ENCODE assay signal across 13 mouse cellular contexts in the genomic region with DNA sequence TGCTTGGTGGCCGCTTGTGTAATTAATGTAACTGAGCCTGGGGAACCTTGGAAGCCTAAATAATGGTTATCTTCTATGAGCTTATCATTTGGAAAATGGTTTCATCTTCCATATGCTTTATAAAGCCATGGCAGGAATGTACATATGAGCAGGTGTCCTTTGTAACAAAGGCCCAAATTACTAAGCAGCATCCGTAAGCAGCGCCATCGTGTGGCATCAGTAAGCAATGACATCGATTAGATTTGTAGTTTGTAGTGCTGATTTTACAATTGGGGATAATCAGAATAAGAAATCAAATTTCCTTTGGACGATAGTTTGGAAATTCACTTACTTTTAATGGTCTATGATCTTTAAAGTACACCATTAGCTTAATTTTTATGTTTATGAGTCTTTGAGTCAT.
DNase-seq lines count a peak whose midpoint lies in the region; TF ChIP-seq lines count a peak whose summit lies in the region.
"Had no signal": no experiment of that assay in that cellular context is flagged by ENCODE, and none has a peak within 500 bp of the region (broad histone marks: within the 10 kb centered on the region; RNA-seq: fewer than 3 reads in every experiment).

No protein-coding gene starts in this region.

- 36% methylated on average over 6 of the region's 6 CpGs for WGBS in thymus, adult 2 months

- no peaks in the 10 kb centered on the region for H3K9me3 ChIP-seq in ES-E14 (ENCODE audit: control insufficient read depth, insufficient read depth, low read depth, low read length)
- H3K9me3 ChIP-seq: hindbrain, embryonic 10.5 days; limb, embryonic 12.5 days had no signal

- peak; percentile 4 for DNase-seq in adrenal gland, postnatal 14 days
- no peak for DNase-seq in adrenal gland, adult 18-20 months (ENCODE audit: low spot score in 2 of 2)
- DNase-seq in layer of hippocampus, adult 2 months (ENCODE audit: low spot score in 2 of 2): peak in 1 of 2 experiments; percentile 11
- DNase-seq in layer of hippocampus, postnatal 36 days: no peak
- peak; percentile 4 for DNase-seq in ES-E14 (ENCODE audit: low read depth, low spot score)
- peak; percentile 14 to 15 for DNase-seq in cerebellum, postnatal 36 days
- no peak for DNase-seq in thymus, adult 2 months
- DNase-seq in right cerebral cortex, postnatal 14 days: no peak
- DNase-seq: heart, adult 11 months; kidney, postnatal 36 days; lung, postnatal 10 days had no signal

- no peak overlapping the region for H3K27ac ChIP-seq in layer of hippocampus, adult 2 months
- no peak overlapping the region for H3K27ac ChIP-seq in ES-E14 (ENCODE audit: insufficient read depth, low read depth, low read length, poor library complexity, severe bottlenecking)
- H3K27ac ChIP-seq in thymus, adult 2 months (ENCODE audit: control insufficient read depth, insufficient read depth, low read length): no peak overlapping the region
- H3K27ac ChIP-seq: hindbrain, embryonic 10.5 days; limb, embryonic 12.5 days had no signal

- TF ChIP-seq POLR2A in thymus, adult 2 months (IDR thresholded peaks at IDR 0.05; ENCODE audit: control insufficient read depth, extremely low read depth, insufficient read depth, low read length, poor library complexity): no peak

- no peaks in the 10 kb centered on the region for H3K36me3 ChIP-seq in ES-E14 (ENCODE audit: control insufficient read depth, insufficient read depth, low read length, poor library complexity, severe bottlenecking)
- H3K36me3 ChIP-seq in thymus, adult 2 months (ENCODE audit: control insufficient read depth, insufficient read depth, low read length): no peaks in the 10 kb centered on the region
- H3K36me3 ChIP-seq: hindbrain, embryonic 10.5 days; limb, embryonic 12.5 days had no signal

- TF ChIP-seq CTCF in layer of hippocampus, adult 2 months (conservative IDR thresholded peaks at IDR 0.05): peak; percentile 81
- no peak for TF ChIP-seq CTCF in thymus, adult 2 months (IDR thresholded peaks at IDR 0.05; ENCODE audit: borderline replicate concordance, control insufficient read depth, extremely low read depth, insufficient read depth, low read length, poor library complexity)

- no peak overlapping the region for H3K9ac ChIP-seq in ES-E14 (ENCODE audit: insufficient read depth, low read depth, low read length, poor library complexity, severe bottlenecking)
- H3K9ac ChIP-seq: limb, embryonic 12.5 days had no signal

- H3K27me3 ChIP-seq in thymus, adult 2 months (ENCODE audit: control insufficient read depth, insufficient read depth, low read length): no peaks in the 10 kb centered on the region
- H3K27me3 ChIP-seq: limb, embryonic 12.5 days had no signal

- no peaks in the 10 kb centered on the region for H3K4me1 ChIP-seq in ES-E14 (ENCODE audit: control insufficient read depth in 2 of 2, insufficient read depth in 2 of 2, low read length in 2 of 2, poor library complexity in 1 of 2)
- H3K4me1 ChIP-seq in thymus, adult 2 months (replicated peaks; ENCODE audit: control insufficient read depth, insufficient read depth, low read length): no peaks in the 10 kb centered on the region
- H3K4me1 ChIP-seq: hindbrain, embryonic 10.5 days; limb, embryonic 12.5 days had no signal

- H3K4me3 ChIP-seq in layer of hippocampus, adult 2 months: no peak overlapping the region
- no peak overlapping the region for H3K4me3 ChIP-seq in ES-E14 (ENCODE audit: insufficient read depth in 1 of 2, low read depth in 1 of 2, low read length in 2 of 2, poor library complexity in 1 of 2, severe bottlenecking in 1 of 2)
- H3K4me3 ChIP-seq in thymus, adult 2 months (ENCODE audit: control insufficient read depth, insufficient read depth, low read length): no peak overlapping the region
- H3K4me3 ChIP-seq: hindbrain, embryonic 10.5 days; limb, embryonic 12.5 days had no signal

- in situ Hi-C loops in ES-E14 (cut with MboI; ENCODE audit: low sequenced_read_pairs in 2 of 2, unreplicated experiment in 2 of 2): no loop called here

TF ChIP-seq in ES-E14, 5 proteins besides CTCF, POLR2A, EP300 and RAD21:
- TF ChIP-seq ZC3H11A (IDR thresholded peaks at IDR 0.05; ENCODE audit: borderline replicate concordance, low read depth, low read length) (peak; percentile 43; the same call in 1 of the 2 replicates), HCFC1 (IDR thresholded peaks at IDR 0.05; ENCODE audit: borderline replicate concordance, insufficient read depth, low read length) (no peak)

Comparison
In these comparisons a context has a peak if more than half of its experiments do, and no peak if none do; other contexts are left out.
1. DNase-seq: peak in adrenal gland, postnatal 14 days (single experiment), ES-E14 (single experiment) and cerebellum, postnatal 36 days (2 of 2); none in adrenal gland, adult 18-20 months (0 of 2), layer of hippocampus, postnatal 36 days (0 of 2), thymus, adult 2 months (single experiment) and right cerebral cortex, postnatal 14 days (single experiment).